Mouse (Mus musculus): Measurements from ENCODE around the gene Trappc2l. TPM values are rescaled to one million over a fixed set of nuclear protein-coding genes. Genes with fewer than 3 reads are reported as not detected.
A peak's percentile ranks its signal among the peaks of the same experiment; 100 is the strongest.

Trappc2l gene
- polyA plus RNA-seq, 1 experiment from 2014 or later = 76.7 TPM

GRCm38 (mm10) chr8:122665667-122666316 lies 54.4 kb downstream of the Trappc2l start:
- 56% methylated on average over 12 of the region's 14 CpGs for WGBS
- ATAC-seq = peak; percentile 40; the same call in 1 of the 2 replicates
- no peak overlapping the region for H3K4me3 ChIP-seq (ENCODE audit: low read length)
- H3K9me3 ChIP-seq (ENCODE audit: control insufficient read depth, low read length) = no peaks in the 10 kb centered on the region
- H3K36me3 ChIP-seq (ENCODE audit: control insufficient read depth, insufficient read depth, low read length) = no peaks in the 10 kb centered on the region
- H3K27ac ChIP-seq (ENCODE audit: low read length) = peak overlapping the region; percentile 68
- H3K27me3 ChIP-seq (replicated peaks; ENCODE audit: control insufficient read depth, insufficient read depth, low read length) = no peaks in the 10 kb centered on the region
- peaks cover 36% of the 10 kb centered on the region for H3K4me1 ChIP-seq (ENCODE audit: control insufficient read depth, insufficient read depth, low read length)
- H3K4me2 ChIP-seq (ENCODE audit: low read depth, low read length) = no peak overlapping the region
- H3K9ac ChIP-seq (ENCODE audit: low read depth, low read length) = no peak overlapping the region

Small RNA genes lying within 50 kb of the gene (microRNA-seq; reads per million reads assigned to microRNA genes)
- gene Mir6396 = not detected

Other genes with a start within 250 kb of the Trappc2l start
- gene Zc3h18, start 235.0 kb upstream of the Trappc2l start, polyA plus RNA-seq (2015; fragmentation: Nextera tagmentation; extraction: Ambion mirVana) = 40.5 and 43.1 TPM in 2 replicates
- gene Il17c, start 189.6 kb upstream of the Trappc2l start, polyA plus RNA-seq (2015; fragmentation: Nextera tagmentation; extraction: Ambion mirVana) = not detected in 2 replicates
- 338 and 349 TPM in 2 replicates for gene Cyba, start 178.7 kb upstream of the Trappc2l start, polyA plus RNA-seq (2015; fragmentation: Nextera tagmentation; extraction: Ambion mirVana)
- gene Mvd, start 168.2 kb upstream of the Trappc2l start, polyA plus RNA-seq (2015; fragmentation: Nextera tagmentation; extraction: Ambion mirVana) = 80.4 and 81.7 TPM in 2 replicates
- gene Snai3, start 150.9 kb upstream of the Trappc2l start, polyA plus RNA-seq (2015; fragmentation: Nextera tagmentation; extraction: Ambion mirVana) = 0.73 and 0.83 TPM in 2 replicates
- gene Rnf166, start 135.6 kb upstream of the Trappc2l start, polyA plus RNA-seq (2015; fragmentation: Nextera tagmentation; extraction: Ambion mirVana) = 29.2 and 30.4 TPM in 2 replicates
- gene Ctu2, start 135.5 kb upstream of the Trappc2l start, polyA plus RNA-seq (2015; fragmentation: Nextera tagmentation; extraction: Ambion mirVana) = 37.9 and 43.6 TPM in 2 replicates
- gene Piezo1, start 60.3 kb upstream of the Trappc2l start, polyA plus RNA-seq (2015; fragmentation: Nextera tagmentation; extraction: Ambion mirVana) = 9.8 and 11.3 TPM in 2 replicates
- 36.2 and 40.0 TPM in 2 replicates for gene Cdt1, start 43.6 kb upstream of the Trappc2l start, polyA plus RNA-seq (2015; fragmentation: Nextera tagmentation; extraction: Ambion mirVana)
- gene Aprt, start 34.7 kb upstream of the Trappc2l start, polyA plus RNA-seq (2015; fragmentation: Nextera tagmentation; extraction: Ambion mirVana) = 736 and 778 TPM in 2 replicates
- 22.4 and 27.4 TPM in 2 replicates for gene Galns, start 177 bp upstream of the Trappc2l start, polyA plus RNA-seq (2015; fragmentation: Nextera tagmentation; extraction: Ambion mirVana)
- gene Pabpn1l, start 11.1 kb downstream of the Trappc2l start, polyA plus RNA-seq (2015; fragmentation: Nextera tagmentation; extraction: Ambion mirVana) = 0.23 TPM in 1 of 2 replicates, not detected in the other
- gene Cbfa2t3, start 87.5 kb downstream of the Trappc2l start, polyA plus RNA-seq (2015; fragmentation: Nextera tagmentation; extraction: Ambion mirVana) = 4.1 and 5.2 TPM in 2 replicates
- 31.4 and 34.5 TPM in 2 replicates for gene Acsf3, start 163.8 kb downstream of the Trappc2l start, polyA plus RNA-seq (2015; fragmentation: Nextera tagmentation; extraction: Ambion mirVana)
- 0.11 and 0.24 TPM in 2 replicates for gene Cdh15, start 236.3 kb downstream of the Trappc2l start, polyA plus RNA-seq (2015; fragmentation: Nextera tagmentation; extraction: Ambion mirVana)

All from intestine, embryonic 16.5 days (tissue).